In the genomic region with DNA sequence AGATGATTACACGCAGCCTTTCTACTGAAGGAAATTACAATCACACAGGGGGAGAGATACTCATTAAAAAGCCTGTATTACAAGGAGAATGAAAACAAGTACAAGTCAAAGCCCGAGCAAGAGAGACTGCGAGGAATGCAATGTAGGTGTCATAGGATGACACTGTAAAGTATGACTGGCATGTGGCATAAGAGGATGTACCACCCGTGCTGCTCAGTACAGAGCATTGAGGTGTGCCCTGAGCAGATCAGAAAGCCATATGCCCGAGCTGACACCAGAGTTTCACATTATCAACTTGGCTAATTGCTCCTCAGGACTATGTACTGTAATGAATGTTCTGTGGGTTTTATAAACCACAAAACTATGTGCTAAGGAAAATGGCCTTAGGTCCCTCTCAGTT, we compare ENCODE assay signal across 16 mouse cellular contexts.
DNase-seq lines count a peak whose midpoint lies in the region; ATAC-seq and TF ChIP-seq lines count a peak whose summit lies in the region.
"Had no signal": no experiment of that assay in that cellular context is flagged by ENCODE, and none has a peak within 500 bp of the region (broad histone marks: within the 10 kb centered on the region; RNA-seq: fewer than 3 reads in every experiment).

No protein-coding gene starts in this region.

- no peak overlapping the region for H3K27ac ChIP-seq in hindbrain, embryonic 13.5 days
- no peak overlapping the region for H3K27ac ChIP-seq in hindbrain, embryonic 12.5 days
- no peak overlapping the region for H3K27ac ChIP-seq in midbrain, embryonic 15.5 days
- no peak overlapping the region for H3K27ac ChIP-seq in midbrain, embryonic 16.5 days (ENCODE audit: low read length)
- H3K27ac ChIP-seq: embryonic facial prominence, embryonic 15.5 days; gastrocnemius, adult 2 months; intestine, embryonic 15.5 days had no signal

- no peak overlapping the region for H3K9ac ChIP-seq in hindbrain, embryonic 13.5 days
- H3K9ac ChIP-seq in hindbrain, embryonic 12.5 days: no peak overlapping the region
- no peak overlapping the region for H3K9ac ChIP-seq in midbrain, embryonic 15.5 days
- H3K9ac ChIP-seq in midbrain, embryonic 16.5 days (ENCODE audit: low read depth, low read length): no peak overlapping the region
- H3K9ac ChIP-seq: embryonic facial prominence, embryonic 15.5 days; heart, embryonic 12.5 days; intestine, embryonic 15.5 days had no signal

- no peak for TF ChIP-seq CTCF in brain, embryonic 14.5 days (IDR thresholded peaks at IDR 0.05; ENCODE audit: borderline replicate concordance, extremely low read depth, insufficient read depth, insufficient read length)

- H3K4me2 ChIP-seq in hindbrain, embryonic 13.5 days: no peak overlapping the region
- no peak overlapping the region for H3K4me2 ChIP-seq in hindbrain, embryonic 12.5 days (replicated peaks)
- H3K4me2 ChIP-seq in midbrain, embryonic 15.5 days: no peak overlapping the region
- no peak overlapping the region for H3K4me2 ChIP-seq in midbrain, embryonic 16.5 days (ENCODE audit: low read length)
- H3K4me2 ChIP-seq: embryonic facial prominence, embryonic 15.5 days; heart, embryonic 12.5 days; intestine, embryonic 15.5 days had no signal

- H3K36me3 ChIP-seq in hindbrain, embryonic 13.5 days: no peaks in the 10 kb centered on the region
- H3K36me3 ChIP-seq in hindbrain, embryonic 12.5 days: no peaks in the 10 kb centered on the region
- H3K36me3 ChIP-seq in midbrain, embryonic 15.5 days (replicated peaks): no peaks in the 10 kb centered on the region
- no peaks in the 10 kb centered on the region for H3K36me3 ChIP-seq in midbrain, embryonic 16.5 days (ENCODE audit: control insufficient read depth, insufficient read depth, low read length)
- H3K36me3 ChIP-seq: embryonic facial prominence, embryonic 15.5 days; heart, embryonic 12.5 days; intestine, embryonic 15.5 days had no signal

- TF ChIP-seq POLR2A in brain, embryonic 14.5 days (IDR thresholded peaks at IDR 0.05; ENCODE audit: borderline replicate concordance, extremely low read depth, insufficient read depth, insufficient read length, poor library complexity, severe bottlenecking): no peak

- peak; percentile 24; the same call in 1 of the 2 replicates for ATAC-seq in hindbrain, embryonic 13.5 days (ENCODE audit: low FRiP score)
- ATAC-seq in hindbrain, embryonic 12.5 days (ENCODE audit: low FRiP score): no peak
- 0 out of 2 replicates have a peak, but pooled peaks have one; percentile 50 for ATAC-seq in midbrain, embryonic 15.5 days (replicated peaks)
- ATAC-seq in midbrain, embryonic 16.5 days: no peak
- ATAC-seq: intestine, embryonic 15.5 days had no signal

- peak; percentile 25 for DNase-seq in brain, embryonic 14.5 days (ENCODE audit: low read depth)
- DNase-seq in left cerebral cortex, adult 9 months (ENCODE audit: low spot score in 2 of 2): no peak
- DNase-seq: adrenal gland, adult 2 months; adrenal gland, postnatal 25 days; cerebellum, adult 2 months; gastrocnemius, adult 2 months; gastrocnemius, postnatal 25 days had no signal

- H3K27me3 ChIP-seq in hindbrain, embryonic 13.5 days: no peaks in the 10 kb centered on the region
- H3K27me3 ChIP-seq in hindbrain, embryonic 12.5 days: no peaks in the 10 kb centered on the region
- H3K27me3 ChIP-seq in midbrain, embryonic 15.5 days (replicated peaks): no peaks in the 10 kb centered on the region
- H3K27me3 ChIP-seq in midbrain, embryonic 16.5 days (ENCODE audit: control insufficient read depth, insufficient read depth, low read depth, low read length): no peaks in the 10 kb centered on the region
- H3K27me3 ChIP-seq: CH12.LX; embryonic facial prominence, embryonic 15.5 days; heart, embryonic 12.5 days; intestine, embryonic 15.5 days had no signal

- 78% methylated on average over 5 of the region's 5 CpGs for WGBS in hindbrain, embryonic 13.5 days
- 85% methylated on average over 5 of the region's 5 CpGs for WGBS in hindbrain, embryonic 12.5 days
- WGBS in midbrain, embryonic 15.5 days: 67% methylated on average over 5 of the region's 5 CpGs
- 69% methylated on average over 5 of the region's 5 CpGs for WGBS in midbrain, embryonic 16.5 days

- H3K9me3 ChIP-seq in hindbrain, embryonic 13.5 days: no peaks in the 10 kb centered on the region
- no peaks in the 10 kb centered on the region for H3K9me3 ChIP-seq in hindbrain, embryonic 12.5 days (replicated peaks)
- no peaks in the 10 kb centered on the region for H3K9me3 ChIP-seq in midbrain, embryonic 15.5 days
- no peaks in the 10 kb centered on the region for H3K9me3 ChIP-seq in midbrain, embryonic 16.5 days (replicated peaks; ENCODE audit: control insufficient read depth, low read length, poor library complexity, severe bottlenecking)
- H3K9me3 ChIP-seq: embryonic facial prominence, embryonic 15.5 days; heart, embryonic 12.5 days; intestine, embryonic 15.5 days had no signal

- H3K4me1 ChIP-seq in hindbrain, embryonic 13.5 days (replicated peaks): 0 out of 2 replicates have a peak, but pooled peaks cover 3% of the 10 kb centered on the region
- no peaks in the 10 kb centered on the region for H3K4me1 ChIP-seq in hindbrain, embryonic 12.5 days
- H3K4me1 ChIP-seq in midbrain, embryonic 15.5 days: no peaks in the 10 kb centered on the region
- no peaks in the 10 kb centered on the region for H3K4me1 ChIP-seq in midbrain, embryonic 16.5 days (ENCODE audit: control insufficient read depth, insufficient read depth, low read length)
- H3K4me1 ChIP-seq: embryonic facial prominence, embryonic 15.5 days; heart, embryonic 12.5 days; intestine, embryonic 15.5 days had no signal

- H3K4me3 ChIP-seq in hindbrain, embryonic 13.5 days: no peak overlapping the region
- H3K4me3 ChIP-seq in hindbrain, embryonic 12.5 days: no peak overlapping the region
- H3K4me3 ChIP-seq in midbrain, embryonic 15.5 days: no peak overlapping the region
- H3K4me3 ChIP-seq in midbrain, embryonic 16.5 days (ENCODE audit: low read depth, low read length): no peak overlapping the region
- H3K4me3 ChIP-seq: embryonic facial prominence, embryonic 15.5 days; erythroblast, embryonic 14.5 days; gastrocnemius, adult 2 months; heart, embryonic 12.5 days; intestine, embryonic 15.5 days had no signal

Comparison
In these comparisons a context has a peak if more than half of its experiments do, and no peak if none do; other contexts are left out.
1. ATAC-seq: peak in hindbrain, embryonic 13.5 days (single experiment) and midbrain, embryonic 15.5 days (single experiment); none in hindbrain, embryonic 12.5 days (single experiment) and midbrain, embryonic 16.5 days (single experiment).